Mouse (Mus musculus) cerebellum, adult 2 months (tissue): ENCODE measurements around the gene Fam184a.

Experiments
- CTCF ChIP-seq: fragments of 200-500 bp; IDR thresholded peaks from 2 replicates; pipeline ENCODE4 v1.5.1; 2011; ENCODE audit warnings: low read depth, mild to moderate bottlenecking, control low read depth, low read length, moderate library complexity, borderline replicate concordance; ENCODE audit not compliant: insufficient read depth
- POLR2A ChIP-seq: fragments of 200-500 bp; IDR thresholded peaks from 2 replicates; pipeline ENCODE4 v1.6.1; 2011; ENCODE audit warnings: low read length, control low read depth, borderline replicate concordance; ENCODE audit not compliant: insufficient read depth

- TF ChIP-seq CTCF (no peak), POLR2A (no peak)
Observed at GRCm38 (mm10) chr10:53698531-53698930, 52.4 kb downstream of the Fam184a start.
